Mouse (Mus musculus): ENCODE results near the gene Krtap5-3.
"Not testable (repeated sequence)": the region's sequence is repeated elsewhere in the genome, so short reads cannot be mapped to it uniquely, and the experiment has no call there.

Gene Krtap5-3

GRCm38 (mm10) chr7:142201064-142201463 lies at the start of gene Krtap5-3:
Krtap5-3 (plus strand) TSS chr7:142201364.
- no peak for DNase-seq (ENCODE audit: low read depth)

DNA sequence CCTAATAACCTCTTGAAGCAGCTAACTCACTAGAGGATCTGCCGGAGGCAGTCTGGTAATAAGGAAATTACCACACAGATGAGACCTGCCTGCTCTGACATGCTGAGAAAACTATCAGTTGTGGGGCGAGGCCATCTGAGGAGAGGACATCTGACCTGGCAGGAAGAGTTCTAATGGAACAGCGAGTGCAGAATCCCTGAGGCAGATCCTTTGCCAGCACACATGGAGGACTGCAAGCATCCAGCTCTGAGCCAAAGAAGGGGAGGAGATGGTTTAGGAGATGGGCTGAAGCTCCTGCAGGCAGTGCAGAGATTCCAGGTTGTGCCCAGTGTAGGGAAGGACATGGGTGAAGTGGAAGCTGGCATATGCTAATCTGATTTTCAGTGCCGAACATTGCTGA lies 49.0 kb upstream of the Krtap5-3 start:
- no peak for DNase-seq (ENCODE audit: low read depth)

- no peak for DNase-seq (ENCODE audit: low read depth)
Observed at GRCm38 (mm10) chr7:142155308-142155707, 45.9 kb upstream of the Krtap5-3 start.

DNA sequence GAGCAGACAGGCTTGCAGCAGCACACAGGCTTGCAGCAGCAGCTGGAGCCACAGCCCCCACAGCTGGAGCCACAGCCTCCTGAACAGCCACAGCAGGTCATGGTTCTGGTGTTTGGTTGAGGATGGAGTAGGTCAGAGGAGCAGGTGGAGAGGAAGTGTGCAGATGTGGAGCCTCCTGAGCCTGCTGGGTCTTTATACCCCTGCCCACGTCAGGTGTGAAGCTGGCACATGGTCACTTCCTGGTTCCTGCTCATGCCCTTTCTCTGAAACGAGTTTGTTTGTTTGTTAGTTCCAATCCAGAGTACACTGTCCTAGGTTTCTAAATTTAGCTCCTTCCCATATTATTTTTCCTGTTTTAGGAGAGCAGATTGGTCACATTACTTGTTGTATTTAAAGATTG lies 44.2 kb upstream of the Krtap5-3 start, which contains the start of gene Gm29735:
Gene Gm29735, minus strand, starts transcription at position 101 of the 400 bp plus-strand sequence.
- DNase-seq (ENCODE audit: low read depth), result not testable (repeated sequence)

DNA sequence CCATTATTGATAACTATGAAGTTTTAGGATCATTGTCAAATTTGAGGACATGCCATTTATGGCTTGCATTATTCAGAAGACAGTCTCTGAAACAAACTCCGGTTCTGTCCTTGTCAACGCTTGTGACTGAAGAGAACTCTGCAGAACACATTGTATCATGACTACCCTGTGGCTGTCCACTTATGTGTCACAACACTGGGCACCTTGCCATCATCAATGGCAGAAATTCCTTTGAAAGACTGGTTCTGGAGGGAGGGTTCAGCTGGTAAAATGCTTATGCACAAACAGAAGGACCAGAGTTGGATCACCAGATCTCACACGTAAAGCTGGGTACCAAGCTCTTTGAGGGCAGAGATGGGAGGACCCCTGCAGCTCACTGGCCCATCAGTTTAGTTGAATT lies 41.8 kb upstream of the Krtap5-3 start:
- DNase-seq (ENCODE audit: low read depth), result no peak

DNA sequence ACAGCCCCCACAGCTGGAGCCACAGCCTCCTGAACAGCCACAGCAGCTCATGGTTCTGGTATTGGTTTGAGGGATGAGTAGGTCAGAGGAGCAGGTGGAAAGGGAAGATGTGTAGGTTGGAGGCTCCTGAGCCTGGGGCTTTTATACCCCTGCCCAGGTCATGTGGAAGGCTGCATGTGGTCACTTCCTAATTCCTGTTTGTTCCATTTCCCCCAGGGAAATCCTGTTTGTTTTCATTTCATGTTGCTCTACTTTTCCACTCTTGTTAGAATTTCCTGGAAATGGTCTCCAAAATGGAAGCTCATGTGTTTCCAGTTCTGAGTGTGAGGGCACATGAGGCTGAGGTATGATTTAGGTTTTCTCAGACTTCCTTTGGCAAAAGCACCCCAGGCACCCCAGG lies 35.5 kb upstream of the Krtap5-3 start, which contains the start of gene Gm4553:
Gene Gm4553, minus strand, starts transcription at position 101 of the 400 bp plus-strand sequence.
- not testable (repeated sequence) for DNase-seq (ENCODE audit: low read depth)

DNA sequence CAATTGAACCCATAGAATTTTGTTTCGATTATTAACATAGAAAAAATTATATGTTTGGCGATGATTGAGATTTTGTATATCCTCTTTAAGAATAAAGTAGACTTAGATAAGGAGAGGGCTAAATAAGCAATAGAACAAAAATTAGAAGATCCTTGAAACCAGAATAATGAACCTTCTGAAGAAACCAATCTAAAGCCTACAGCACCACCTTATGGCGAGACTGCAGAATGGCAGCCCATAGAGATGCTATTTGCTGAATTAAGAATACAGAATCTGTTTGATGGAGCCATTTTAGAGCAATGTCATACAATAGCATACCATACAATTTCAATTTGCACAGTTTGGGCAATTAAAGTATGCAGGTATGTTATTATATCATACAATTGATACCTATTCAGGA lies 31.3 kb upstream of the Krtap5-3 start:
- DNase-seq (ENCODE audit: low read depth), result peak; percentile 16

DNA sequence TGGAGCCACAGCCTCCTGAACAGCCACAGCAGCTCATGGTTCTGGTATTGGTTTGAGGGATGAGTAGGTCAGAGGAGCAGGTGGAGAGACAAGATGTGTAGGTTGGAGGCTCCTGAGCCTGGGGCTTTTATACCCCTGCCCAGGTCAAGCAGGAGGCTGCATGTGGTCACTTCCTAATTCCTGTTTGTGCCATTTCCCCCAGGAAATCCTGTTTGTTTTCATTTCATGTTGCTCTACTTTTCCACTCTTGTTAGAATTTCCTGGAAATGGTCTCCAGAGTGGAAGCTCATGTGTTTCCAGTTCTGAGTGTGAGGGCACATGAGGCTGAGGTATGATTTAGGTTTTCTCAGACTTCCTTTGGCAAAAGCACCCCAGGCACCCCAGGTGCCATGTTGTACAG lies 25.3 kb upstream of the Krtap5-3 start, which contains the start of gene Krtap5-2:
Gene Krtap5-2, minus strand, starts transcription at position 101 of the 400 bp plus-strand sequence.
- not testable (repeated sequence) for DNase-seq (ENCODE audit: low read depth)

DNA sequence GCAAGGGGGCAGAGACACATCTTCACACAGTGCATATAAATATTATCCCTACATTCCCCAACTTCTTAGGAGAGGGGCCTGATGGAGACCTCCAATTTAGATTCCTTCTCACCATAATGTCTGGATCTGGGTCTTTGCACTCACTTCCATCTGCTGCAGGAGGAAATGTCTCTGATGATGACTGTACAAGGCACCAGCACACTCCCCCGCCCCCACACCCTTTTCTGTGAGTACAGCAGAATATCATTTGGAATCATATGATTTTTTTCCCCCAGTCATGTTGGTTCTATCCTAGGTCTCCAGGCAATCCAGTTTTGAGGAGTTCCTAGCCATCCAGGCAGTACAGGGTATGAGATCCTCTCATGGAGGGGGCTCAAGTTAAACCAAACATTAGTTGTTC lies 22.5 kb upstream of the Krtap5-3 start:
- no peak for DNase-seq (ENCODE audit: low read depth)

DNA sequence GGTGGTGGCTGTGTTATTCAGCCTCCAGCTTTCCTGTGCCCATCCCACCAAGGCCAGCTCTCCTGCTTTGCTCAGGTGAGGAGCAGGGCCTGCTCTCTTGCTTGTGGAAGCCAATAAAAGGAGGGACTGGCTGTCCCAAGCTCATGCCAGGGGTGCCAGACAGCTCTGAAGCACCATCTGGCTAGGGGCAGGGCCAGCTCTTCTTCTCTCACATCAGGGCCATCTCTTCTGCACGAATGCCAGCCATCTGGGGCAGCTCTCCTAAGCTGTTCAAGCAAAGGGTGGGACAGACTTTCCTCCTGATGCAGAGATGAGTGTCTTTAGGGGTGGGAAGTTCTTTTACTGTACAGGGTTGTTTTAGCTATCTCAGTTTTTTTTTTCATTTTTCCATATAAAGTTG lies 20.1 kb upstream of the Krtap5-3 start:
- no peak for DNase-seq (ENCODE audit: low read depth)

GRCm38 (mm10) chr7:142188156-142188555 lies 13.0 kb upstream of the Krtap5-3 start:
- DNase-seq (ENCODE audit: low read depth), result no peak

DNA sequence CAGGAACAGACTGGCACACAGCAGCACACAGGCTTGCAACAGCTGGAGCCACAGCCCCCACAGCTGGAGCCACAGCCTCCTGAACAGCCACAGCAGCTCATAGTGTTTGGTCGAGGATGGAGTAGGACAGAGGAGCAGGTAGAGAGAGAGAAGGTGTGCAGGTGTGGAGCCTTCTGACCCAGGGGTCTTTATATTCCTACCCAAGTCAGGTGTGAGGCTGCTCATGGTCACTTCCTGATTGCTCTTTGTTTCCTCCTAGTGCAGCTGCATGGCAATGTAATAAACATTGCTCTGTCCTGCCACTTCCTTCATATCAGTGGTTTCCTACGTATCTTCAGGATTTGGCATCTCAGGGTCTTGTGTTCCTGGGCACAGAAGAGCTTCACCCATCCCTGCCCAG lies 10.9 kb upstream of the Krtap5-3 start, which contains the start of gene Gm10153:
Gene Gm10153, minus strand, starts transcription at position 101 of the 400 bp plus-strand sequence.
- DNase-seq (ENCODE audit: low read depth), result no peak

GRCm38 (mm10) chr7:142198748-142199147 lies 2.4 kb upstream of the Krtap5-3 start:
- DNase-seq (ENCODE audit: low read depth), result no peak

DNA sequence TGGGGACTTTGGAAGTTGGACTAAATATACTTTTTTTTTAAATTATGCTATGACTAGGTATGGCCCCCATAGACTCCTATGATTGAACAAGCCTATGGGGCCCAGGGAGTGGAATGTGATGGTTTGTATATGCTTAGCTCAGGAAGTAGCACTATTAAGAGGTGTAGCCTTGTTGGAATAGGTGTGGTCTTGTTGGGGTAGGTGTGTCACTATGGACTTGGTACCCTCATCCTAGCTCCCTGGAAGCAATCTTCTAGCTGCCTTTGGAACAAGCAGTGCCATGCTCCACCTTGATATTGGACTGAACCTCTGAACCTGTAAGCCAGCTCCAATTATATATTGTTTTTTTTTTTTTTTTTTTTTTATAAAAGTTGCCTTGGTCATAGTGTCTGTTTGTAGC lies 4.3 kb downstream of the Krtap5-3 start:
- DNase-seq (ENCODE audit: low read depth), result no peak

DNA sequence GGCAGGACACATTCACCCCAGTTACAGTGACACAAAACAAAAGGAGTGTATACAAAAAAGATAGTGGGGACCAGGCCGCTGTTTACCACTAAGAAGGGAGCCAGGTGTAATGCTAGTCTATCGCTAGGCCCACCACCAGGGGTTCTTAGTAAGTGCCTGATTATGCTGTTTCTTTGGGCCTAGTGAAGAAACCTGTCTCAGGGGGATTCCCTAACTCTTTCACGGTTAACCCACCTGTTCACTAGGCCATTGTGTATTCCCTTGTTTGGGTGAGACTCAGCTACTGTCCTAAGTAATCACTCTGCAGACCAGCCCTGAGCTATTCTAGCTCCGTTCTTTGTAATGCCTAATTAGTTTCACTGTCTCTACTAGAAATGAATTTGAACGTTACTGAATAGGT lies 5.7 kb downstream of the Krtap5-3 start:
- not testable (repeated sequence) for DNase-seq (ENCODE audit: low read depth)

DNA sequence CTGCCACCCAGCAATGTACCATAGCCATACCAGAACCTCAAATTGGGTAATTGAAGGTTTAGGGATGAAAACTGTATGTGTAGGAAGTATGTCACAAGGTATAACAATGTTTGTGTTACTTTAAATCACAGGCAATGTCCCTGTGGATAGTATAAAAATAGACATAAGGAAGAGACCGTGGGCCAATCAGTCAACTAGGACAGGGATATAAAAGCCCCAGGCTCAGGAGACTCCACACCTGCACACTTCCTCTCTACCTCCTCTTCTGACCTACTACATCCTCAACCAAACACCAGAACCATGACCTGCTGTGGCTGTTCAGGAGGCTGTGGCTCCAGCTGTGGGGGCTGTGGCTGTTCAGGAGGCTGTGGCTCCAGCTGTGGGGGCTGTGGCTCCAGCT lies 10.4 kb downstream of the Krtap5-3 start, which contains the start of gene Gm7579:
Gene Gm7579, plus strand, starts transcription at position 301 of the 400 bp plus-strand sequence.
- no peak for DNase-seq (ENCODE audit: low read depth)

DNA sequence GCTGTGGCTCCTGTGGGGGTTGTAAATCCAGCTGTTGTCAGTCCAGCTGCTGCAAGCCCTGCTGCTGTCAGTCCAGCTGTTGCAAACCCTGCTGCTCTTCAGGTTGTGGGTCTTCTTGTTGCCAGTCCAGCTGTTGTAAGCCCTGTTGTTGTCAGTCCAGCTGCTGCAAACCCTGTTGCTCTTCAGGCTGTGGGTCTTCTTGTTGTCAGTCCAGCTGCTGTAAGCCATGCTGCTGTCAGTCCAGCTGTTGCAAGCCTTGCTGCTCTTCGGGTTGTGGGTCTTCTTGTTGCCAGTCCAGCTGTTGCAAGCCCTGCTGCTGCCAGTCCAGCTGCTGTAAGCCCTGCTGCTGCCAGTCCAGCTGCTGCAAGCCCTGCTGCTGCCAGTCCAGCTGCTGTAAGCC lies 11.0 kb downstream of the Krtap5-3 start:
- DNase-seq (ENCODE audit: low read depth), result not testable (repeated sequence)

DNA sequence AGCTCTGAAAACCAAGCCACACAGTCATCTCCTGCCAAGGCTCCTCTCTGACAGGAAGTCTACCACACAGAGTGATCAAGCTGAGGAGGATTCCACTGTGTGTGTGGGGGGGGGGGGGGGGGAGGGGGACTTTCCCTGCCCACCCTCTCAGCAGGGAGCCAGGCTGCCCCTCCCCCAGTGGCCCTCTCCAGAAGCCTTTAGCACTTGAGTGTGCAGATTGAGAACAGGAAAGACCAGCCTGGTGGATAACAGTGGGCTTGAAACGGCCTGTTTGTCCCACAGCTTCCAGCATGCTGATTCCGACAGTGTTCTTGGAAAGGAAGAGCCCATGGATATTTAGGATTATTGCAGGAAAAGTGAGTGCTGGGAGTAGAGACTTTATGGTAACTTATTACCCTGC lies 23.4 kb downstream of the Krtap5-3 start:
- no peak for DNase-seq (ENCODE audit: low read depth)

DNA sequence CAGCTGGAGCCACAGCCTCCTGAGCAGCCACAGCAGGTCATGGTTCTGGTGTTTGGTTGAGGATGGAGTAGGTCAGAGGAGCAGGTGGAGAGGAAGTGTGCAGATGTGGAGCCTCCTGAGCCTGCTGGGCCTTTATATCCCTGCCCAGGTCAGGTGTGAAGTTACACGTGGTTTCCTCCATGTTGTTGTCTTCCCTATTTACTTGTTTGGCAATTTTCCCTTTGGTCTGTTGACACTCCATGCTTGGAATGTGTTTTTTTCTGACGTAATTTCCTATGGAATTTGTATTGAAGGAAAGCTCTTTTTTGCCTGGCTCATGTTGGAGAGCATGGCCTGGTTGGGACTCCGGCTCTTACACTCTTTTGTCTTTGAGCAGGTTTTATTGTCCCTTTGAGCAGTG lies 28.7 kb downstream of the Krtap5-3 start, which contains the start of gene Krtap5-5:
Gene Krtap5-5, minus strand, starts transcription at position 101 of the 400 bp plus-strand sequence.
- DNase-seq (ENCODE audit: low read depth), result not testable (repeated sequence)

DNA sequence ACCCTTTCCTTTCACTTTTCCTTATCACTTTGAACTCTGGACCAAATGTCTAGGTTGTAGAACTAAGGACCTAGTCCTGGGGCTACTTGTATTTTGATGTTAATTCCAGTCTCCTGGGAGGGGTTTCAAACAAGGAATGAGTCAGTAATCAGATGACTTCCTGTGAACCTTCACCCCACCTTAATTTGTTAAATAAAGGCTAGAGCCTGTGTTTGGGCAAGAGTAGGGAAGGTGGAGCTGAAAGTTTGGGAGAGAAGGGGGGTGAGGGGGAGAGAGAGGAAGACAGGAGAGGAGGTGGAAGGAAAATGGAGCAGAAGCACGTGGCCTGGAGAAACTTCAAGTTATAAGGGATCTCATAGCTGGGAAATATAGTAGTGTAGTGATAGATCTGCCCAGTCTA lies 30.4 kb downstream of the Krtap5-3 start:
- DNase-seq (ENCODE audit: low read depth), result no peak

DNA sequence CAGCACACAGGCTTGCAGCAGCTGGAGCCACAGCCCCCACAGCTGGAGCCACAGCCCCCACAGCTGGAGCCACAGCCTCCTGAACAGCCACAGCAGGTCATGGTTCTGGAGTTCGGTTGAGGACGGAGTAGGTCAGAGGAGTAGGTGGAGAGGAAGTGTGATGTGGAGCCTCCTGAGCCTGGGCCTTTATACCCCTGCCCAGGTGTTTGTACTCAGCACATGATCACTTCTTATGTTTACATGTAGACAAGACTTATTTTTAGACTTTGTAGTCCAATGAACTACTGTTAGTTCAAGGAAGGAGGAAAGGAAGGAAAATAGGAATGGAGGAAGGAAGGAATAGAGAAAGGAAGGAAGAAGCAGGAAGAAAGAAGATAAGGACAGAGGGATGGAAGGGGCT lies 39.8 kb downstream of the Krtap5-3 start, which contains the start of gene Gm40460:
Gene Gm40460, minus strand, starts transcription at position 101 of the 400 bp plus-strand sequence.
- DNase-seq (ENCODE audit: low read depth), result no peak

DNA sequence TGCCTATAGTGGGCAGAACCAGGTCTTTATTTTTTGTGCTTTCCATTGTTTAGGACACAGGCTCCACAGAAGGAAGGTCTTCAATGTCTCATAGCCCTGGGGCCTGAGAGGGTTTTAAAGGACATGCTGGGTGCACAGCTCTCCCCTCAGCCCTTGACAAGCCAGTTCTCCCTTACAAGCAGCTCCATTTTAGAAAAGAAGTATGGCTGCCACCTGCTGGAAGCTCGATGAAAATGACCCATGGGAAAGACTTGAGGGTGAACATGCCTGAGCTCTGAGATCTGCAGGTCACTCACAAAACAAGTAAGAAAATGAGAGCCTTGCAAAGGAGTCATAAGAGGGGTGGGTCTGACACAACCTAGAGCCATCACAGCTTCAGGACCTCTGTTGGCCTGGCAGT lies 48.7 kb downstream of the Krtap5-3 start:
- DNase-seq (ENCODE audit: low read depth), result no peak

All from naive thymus-derived CD4-positive, alpha-beta T cell, adult 2 months (primary cell).